Mouse (Mus musculus) brain, embryonic 14.5 days (tissue): ENCODE data around the gene Plce1.

ENCODE experiments used
- CTCF ChIP-seq: fragments of 200-500 bp; IDR thresholded peaks from 2 replicates; pipeline ENCODE4 v1.5.1; 2012; ENCODE audit warnings: inconsistent platforms, mild to moderate bottlenecking, moderate library complexity, borderline replicate concordance; ENCODE audit not compliant: insufficient read depth, insufficient read length; ENCODE audit errors: extremely low read depth
- POLR2A ChIP-seq: fragments of 200-500 bp; IDR thresholded peaks from 2 replicates; pipeline ENCODE4 v1.6.1; 2012; ENCODE audit warnings: mild to moderate bottlenecking, inconsistent platforms, borderline replicate concordance; ENCODE audit not compliant: poor library complexity, insufficient read depth, insufficient read length, severe bottlenecking; ENCODE audit errors: extremely low read depth

GRCm38 (mm10) chr19:38690276-38690675 is 209.4 kb downstream of the Plce1 start:
- no peak for TF ChIP-seq CTCF
- no peak for TF ChIP-seq POLR2A
